Mouse (Mus musculus): ENCODE data around the gene Gm28048. TPM values are rescaled to one million over a fixed set of nuclear protein-coding genes. Genes with fewer than 3 reads are reported as not detected.

Gene Gm28048
- total and polyA plus RNA-seq, 2 experiments from 2014 or later, result 2.7 TPM; not detected in 1

GRCm38 (mm10) chr11:22863581-22863980 is 118.3 kb downstream of the Gm28048 start:
- TF ChIP-seq CTCF (IDR thresholded peaks at IDR 0.05), result no peak
- Histone ChIP-seq H3K9me3 (ENCODE audit: low read length) (no peaks in the 10 kb centered on the region), H3K4me3 (ENCODE audit: low read depth, low read length) (no peak overlapping the region), H3K27me3 (ENCODE audit: insufficient read depth, low read length) (peaks cover 25% of the 10 kb centered on the region), H3K4me2 (ENCODE audit: low read depth, low read length, poor library complexity, severe bottlenecking) (no peak overlapping the region), H3K27ac (ENCODE audit: low read depth, low read length) (no peak overlapping the region), H3K36me3 (ENCODE audit: insufficient read depth, low read length) (no peaks in the 10 kb centered on the region), H3K9ac (replicated peaks; ENCODE audit: low read length, poor library complexity, severe bottlenecking) (no peak overlapping the region), H3K4me1 (ENCODE audit: insufficient read depth, low read length) (peaks cover 7% of the 10 kb centered on the region; the same call in 1 of the 2 replicates)
- ATAC-seq (ENCODE audit: low FRiP score) (no peak), DNase-seq (ENCODE audit: low spot score) (no peak)
- WGBS, result 60% methylated on average over 4 of the region's 4 CpGs

- no peak overlapping the region for H3K27ac ChIP-seq (ENCODE audit: low read depth, low read length)
- no peak for TF ChIP-seq CTCF (IDR thresholded peaks at IDR 0.05)
- DNase-seq (ENCODE audit: low spot score) (peak; percentile 46), ATAC-seq (ENCODE audit: low FRiP score) (no peak)
- H3K9ac ChIP-seq (replicated peaks; ENCODE audit: low read length, poor library complexity, severe bottlenecking), result no peak overlapping the region
- no peak overlapping the region for H3K4me2 ChIP-seq (ENCODE audit: low read depth, low read length, poor library complexity, severe bottlenecking)
- peaks cover 14% of the 10 kb centered on the region; the same call in 1 of the 2 replicates for H3K4me1 ChIP-seq (ENCODE audit: insufficient read depth, low read length)
- H3K36me3 ChIP-seq (ENCODE audit: insufficient read depth, low read length), result no peaks in the 10 kb centered on the region
- peaks cover 41% of the 10 kb centered on the region for H3K27me3 ChIP-seq (ENCODE audit: insufficient read depth, low read length)
- no peaks in the 10 kb centered on the region for H3K9me3 ChIP-seq (ENCODE audit: low read length)
- WGBS, result 61% methylated on average over 4 of the region's 4 CpGs
- no peak overlapping the region for H3K4me3 ChIP-seq (ENCODE audit: low read depth, low read length)
Observed at GRCm38 (mm10) chr11:22861315-22861714, 120.6 kb downstream of the Gm28048 start.

GRCm38 (mm10) chr11:22860335-22861227 is 121.3 kb downstream of the Gm28048 start, which contains the start of gene B3gnt2:
B3gnt2 (minus strand) TSS chr11:22860961.
- 5% methylated on average over 41 of the region's 41 CpGs for WGBS
- H3K9ac ChIP-seq (replicated peaks; ENCODE audit: low read length, poor library complexity, severe bottlenecking), result peak within 1 kb of the TSS; percentile 56; the same call in 1 of the 2 replicates
- H3K9me3 ChIP-seq (ENCODE audit: low read length), result no peaks in the 10 kb centered on the region
- H3K4me3 ChIP-seq (ENCODE audit: low read depth, low read length), result peak within 1 kb of the TSS; percentile 78
- DNase-seq (ENCODE audit: low spot score) (no peak), ATAC-seq (ENCODE audit: low FRiP score) (no peak)
- H3K36me3 ChIP-seq (ENCODE audit: insufficient read depth, low read length), result no peaks in the 10 kb centered on the region
- peak within 1 kb of the TSS; percentile 6; the same call in 1 of the 2 replicates for H3K27ac ChIP-seq (ENCODE audit: low read depth, low read length)
- TF ChIP-seq CTCF (IDR thresholded peaks at IDR 0.05), result no peak
- H3K4me1 ChIP-seq (ENCODE audit: insufficient read depth, low read length), result peaks cover 14% of the 10 kb centered on the region; the same call in 1 of the 2 replicates
- peak within 1 kb of the TSS; percentile 77 for H3K4me2 ChIP-seq (ENCODE audit: low read depth, low read length, poor library complexity, severe bottlenecking)
- H3K27me3 ChIP-seq (ENCODE audit: insufficient read depth, low read length), result peaks cover 41% of the 10 kb centered on the region

GRCm38 (mm10) chr11:22859633-22860334 is 122.1 kb downstream of the Gm28048 start:
- TF ChIP-seq CTCF (IDR thresholded peaks at IDR 0.05), result peak; percentile 30
- Histone ChIP-seq H3K4me1 (ENCODE audit: insufficient read depth, low read length) (peaks cover 14% of the 10 kb centered on the region; the same call in 1 of the 2 replicates), H3K27me3 (ENCODE audit: insufficient read depth, low read length) (peaks cover 41% of the 10 kb centered on the region), H3K4me3 (ENCODE audit: low read depth, low read length) (peak overlapping the region; percentile 78), H3K27ac (ENCODE audit: low read depth, low read length) (peak overlapping the region; percentile 6; the same call in 1 of the 2 replicates), H3K36me3 (ENCODE audit: insufficient read depth, low read length) (no peaks in the 10 kb centered on the region), H3K4me2 (ENCODE audit: low read depth, low read length, poor library complexity, severe bottlenecking) (peak overlapping the region; percentile 77), H3K9ac (replicated peaks; ENCODE audit: low read length, poor library complexity, severe bottlenecking) (peak overlapping the region; percentile 56), H3K9me3 (ENCODE audit: low read length) (no peaks in the 10 kb centered on the region)
- peak; percentile 79 for DNase-seq (ENCODE audit: low spot score)
- ATAC-seq (ENCODE audit: low FRiP score), result peak; percentile 84
- WGBS, result 1% methylated on average over 51 of the region's 55 CpGs

GRCm38 (mm10) chr11:22859301-22859632 is 122.6 kb downstream of the Gm28048 start:
- H3K27me3 ChIP-seq (ENCODE audit: insufficient read depth, low read length), result peaks cover 41% of the 10 kb centered on the region
- H3K9me3 ChIP-seq (ENCODE audit: low read length), result no peaks in the 10 kb centered on the region
- peaks cover 14% of the 10 kb centered on the region; the same call in 1 of the 2 replicates for H3K4me1 ChIP-seq (ENCODE audit: insufficient read depth, low read length)
- H3K4me3 ChIP-seq (ENCODE audit: low read depth, low read length), result peak overlapping the region; percentile 78
- ATAC-seq (ENCODE audit: low FRiP score), result peak; percentile 73; the same call in 1 of the 2 replicates
- H3K36me3 ChIP-seq (ENCODE audit: insufficient read depth, low read length), result no peaks in the 10 kb centered on the region
- H3K4me2 ChIP-seq (ENCODE audit: low read depth, low read length, poor library complexity, severe bottlenecking), result peak overlapping the region; percentile 77
- peak overlapping the region; percentile 56 for H3K9ac ChIP-seq (replicated peaks; ENCODE audit: low read length, poor library complexity, severe bottlenecking)
- DNase-seq (ENCODE audit: low spot score), result no peak
- 2% methylated on average over 12 of the region's 41 CpGs for WGBS
- no peak for TF ChIP-seq CTCF (IDR thresholded peaks at IDR 0.05)
- no peak overlapping the region; the same call in 1 of the 2 replicates for H3K27ac ChIP-seq (ENCODE audit: low read depth, low read length)

Data from midbrain, postnatal 0 days (tissue).